Mouse (Mus musculus) heart, adult 2 months (tissue): ENCODE measurements around the gene Crabp2. TPM values are rescaled to one million over a fixed set of nuclear protein-coding genes. Genes with fewer than 3 reads are reported as not detected.

Experiments used
- DNase-seq, 2 experiments: peaks; one replicate each; pipeline ENCODE4 v3.0.0; 2021
- H3K27ac ChIP-seq: fragments of 200-600 bp; 2 replicates; pipeline ENCODE4 v1.8.1; 2022
- H3K27me3 ChIP-seq: fragments of 200-500 bp; 2 replicates; pipeline ENCODE4 v1.6.1; 2012; ENCODE audit warnings: mild to moderate bottlenecking, low read length, inconsistent platforms, mixed read lengths; ENCODE audit not compliant: control insufficient read depth, insufficient read depth
- H3K36me3 ChIP-seq: fragments of 200-500 bp; 2 replicates; pipeline ENCODE4 v1.6.1; 2012; ENCODE audit warnings: low read length, inconsistent platforms; ENCODE audit not compliant: control insufficient read depth, insufficient read depth
- H3K4me1 ChIP-seq: fragments of 200-500 bp; 2 replicates; pipeline ENCODE4 v1.6.1; 2011; ENCODE audit warnings: low read length; ENCODE audit not compliant: control insufficient read depth, insufficient read depth
- H3K4me3 ChIP-seq: fragments of 200-600 bp; 2 replicates; pipeline ENCODE4 v1.8.1; 2022
- H3K79me2 ChIP-seq: fragments of 200-500 bp; replicated peaks from 2 replicates; pipeline ENCODE4 v1.6.1; 2012; ENCODE audit warnings: mild to moderate bottlenecking, inconsistent platforms, low read length, moderate library complexity, mixed read lengths; ENCODE audit not compliant: control insufficient read depth, insufficient read depth
- H3K9ac ChIP-seq: fragments of 200-500 bp; 2 replicates; pipeline ENCODE4 v1.6.1; 2012; ENCODE audit warnings: low read depth, mild to moderate bottlenecking, control low read depth, inconsistent platforms, low read length, mixed read lengths
- CTCF ChIP-seq: fragments of 200-600 bp; IDR thresholded peaks from 2 replicates; pipeline ENCODE4 v1.8.1; 2022; ENCODE audit warnings: antibody characterized with exemption, mild to moderate bottlenecking, moderate library complexity
- EP300 ChIP-seq: fragments of 200-500 bp; IDR thresholded peaks from 2 replicates; pipeline ENCODE4 v1.6.1; 2011; ENCODE audit warnings: low read depth, low read length, control low read depth; ENCODE audit not compliant: insufficient read depth
- POLR2A ChIP-seq: fragments of 200-500 bp; IDR thresholded peaks from 2 replicates; pipeline ENCODE4 v1.6.1; 2011; ENCODE audit warnings: mild to moderate bottlenecking, low read depth, low read length, control low read depth; ENCODE audit not compliant: insufficient read depth
- WGBS: fragments of 180-500 bp; shearing (Covaris S2); methylation state at CpG from one replicate; pipeline ENCODE4 v1.1.7; 2018; 5-methylcytosine and 5-hydroxymethylcytosine counted together
- intact Hi-C: fragments of 180-260 bp; cut with DNase I; formaldehyde crosslinking; loops from one replicate; pipeline ENCODE4 v1.15.1; 2025
- polyA plus RNA-seq: library from polyadenylated mRNA; depleted of rRNA; stranded (reverse); fragments of >200 nt; gene quantifications from 2 replicates; pipeline ENCODE4 v1.2.3, GENCODE M21; 2012
- total RNA-seq, 2 experiments: library from RNA; stranded (reverse); gene quantifications; 2 replicates each; pipeline ENCODE4 v1.2.3; 2021

The Crabp2 gene
- total and polyA plus RNA-seq, 3 experiments = 0.25 TPM; not detected in 2

DNA sequence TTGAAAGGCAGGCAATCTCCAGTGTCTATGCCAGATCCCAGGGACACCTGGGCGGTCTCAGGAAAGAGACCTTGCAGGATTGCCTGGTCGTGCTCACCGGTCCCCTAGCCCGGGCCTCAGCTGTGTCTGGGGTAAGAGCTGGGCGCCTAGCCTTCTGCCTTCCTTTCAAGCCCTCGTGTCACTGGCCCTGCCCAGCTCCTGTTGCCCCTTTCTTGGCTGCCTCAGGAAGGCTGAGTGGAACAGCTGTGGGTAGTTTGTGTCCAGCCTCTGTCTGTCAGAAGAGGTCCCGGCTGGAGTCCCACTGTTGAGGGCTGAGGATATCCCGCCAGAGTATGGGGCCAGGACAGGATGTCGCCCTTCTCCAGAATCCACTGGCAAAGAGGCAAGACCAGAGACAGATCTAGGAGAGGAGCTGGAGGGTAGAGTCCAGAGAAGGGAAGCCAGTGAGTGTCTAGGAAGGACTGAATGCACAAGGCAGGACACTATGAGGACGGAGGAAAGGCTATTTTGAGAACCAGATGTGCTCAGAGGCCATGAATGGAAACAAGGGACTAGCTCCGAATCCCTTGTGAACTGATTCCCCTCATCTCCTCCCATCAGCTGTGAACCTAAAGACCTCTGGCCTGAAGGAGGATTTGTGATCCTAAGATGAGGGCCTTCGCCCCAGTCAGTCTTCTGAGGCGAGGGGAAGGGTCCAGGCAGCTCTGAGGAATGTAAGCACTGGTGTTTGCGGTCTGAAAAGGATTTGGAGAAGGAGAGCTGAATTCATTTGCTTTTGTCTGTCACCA lies 25.3 kb downstream of the Crabp2 start:
- peak overlapping the region; percentile 83 for H3K27ac ChIP-seq
- DNase-seq = peak in 1 of 2 experiments; percentile 27
- peak overlapping the region; percentile 74; the same call in 1 of the 2 replicates for H3K4me3 ChIP-seq
- peaks cover 7% of the 10 kb centered on the region for H3K4me1 ChIP-seq
- WGBS = 44% methylated on average over 14 of the region's 14 CpGs
- H3K27me3 ChIP-seq = no peaks in the 10 kb centered on the region
- intact Hi-C loops = loop anchor here (10.0 kb wide), 1 partner anchor 209 kb away; no protein-coding TSS in a partner anchor
- H3K9ac ChIP-seq = peak overlapping the region; percentile 56
- H3K36me3 ChIP-seq = no peaks in the 10 kb centered on the region
- no peaks in the 10 kb centered on the region for H3K79me2 ChIP-seq
- TF ChIP-seq CTCF = no peak
- peak; percentile 23; the same call in 1 of the 2 replicates for TF ChIP-seq POLR2A
- TF ChIP-seq EP300 = no peak

GRCm38 (mm10) chr3:87974381-87974987 lies 26.0 kb downstream of the Crabp2 start:
- intact Hi-C loops = loop anchor here (10.0 kb wide), 1 partner anchor 210 kb away; no protein-coding TSS in a partner anchor
- Histone ChIP-seq H3K27ac (peak overlapping the region; percentile 83), H3K4me1 (peaks cover 7% of the 10 kb centered on the region), H3K27me3 (no peaks in the 10 kb centered on the region), H3K9ac (peak overlapping the region; percentile 56; the same call in 1 of the 2 replicates), H3K79me2 (no peaks in the 10 kb centered on the region), H3K4me3 (peak overlapping the region; percentile 74; the same call in 1 of the 2 replicates), H3K36me3 (no peaks in the 10 kb centered on the region)
- WGBS = 44% methylated on average over 12 of the region's 12 CpGs
- DNase-seq = peak; percentile 55 to 56
- TF ChIP-seq POLR2A = no peak
- no peak for TF ChIP-seq CTCF
- TF ChIP-seq EP300 = 0 out of 2 replicates have a peak, but pooled peaks have one; percentile 36

DNA sequence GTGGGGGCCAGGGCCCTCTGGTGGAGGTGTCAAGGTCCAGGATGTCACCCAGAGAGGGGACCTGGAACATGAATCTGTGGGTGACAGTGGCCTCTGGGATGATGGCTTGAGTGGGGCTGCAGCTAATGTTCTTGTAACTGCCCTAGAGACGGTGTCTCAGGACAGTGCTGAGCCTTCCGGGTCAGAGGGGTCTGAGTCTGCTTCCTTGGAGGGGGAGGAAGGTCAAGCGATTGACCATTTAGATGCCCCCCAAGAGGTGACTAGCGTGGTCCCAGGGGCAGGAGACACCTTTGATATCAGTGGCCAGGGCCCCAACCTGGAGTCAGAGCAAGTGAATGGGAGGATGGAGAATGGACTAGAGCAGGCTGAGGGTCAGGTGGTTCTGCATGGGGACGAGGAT lies 31.0 kb downstream of the Crabp2 start:
- H3K9ac ChIP-seq = no peak overlapping the region
- H3K4me3 ChIP-seq = no peak overlapping the region
- no peaks in the 10 kb centered on the region for H3K36me3 ChIP-seq
- WGBS = 79% methylated on average over 5 of the region's 5 CpGs
- H3K27me3 ChIP-seq = no peaks in the 10 kb centered on the region
- H3K79me2 ChIP-seq = no peaks in the 10 kb centered on the region
- no peak overlapping the region for H3K27ac ChIP-seq
- peak in 1 of 2 experiments; percentile 14 for DNase-seq
- H3K4me1 ChIP-seq = peaks cover 28% of the 10 kb centered on the region
- TF ChIP-seq EP300 = no peak
- TF ChIP-seq CTCF = no peak
- TF ChIP-seq POLR2A = no peak
- intact Hi-C loops = loop anchor here (10.0 kb wide), 1 partner anchor 215 kb away; no protein-coding TSS in a partner anchor

GRCm38 (mm10) chr3:87980085-87980484 lies 31.6 kb downstream of the Crabp2 start:
- Histone ChIP-seq H3K79me2 (no peaks in the 10 kb centered on the region), H3K27me3 (no peaks in the 10 kb centered on the region), H3K9ac (no peak overlapping the region), H3K4me1 (peaks cover 29% of the 10 kb centered on the region), H3K36me3 (no peaks in the 10 kb centered on the region), H3K4me3 (no peak overlapping the region), H3K27ac (no peak overlapping the region)
- TF ChIP-seq EP300 = no peak
- TF ChIP-seq CTCF = no peak
- TF ChIP-seq POLR2A = no peak
- intact Hi-C loops = loop anchor here (5.0 kb wide), 1 partner anchor 162 kb away; the partner anchor contains the start of gene Mef2d
- 78% methylated on average over 3 of the region's 3 CpGs for WGBS
- DNase-seq = peak in 1 of 2 experiments; percentile 12

- H3K27me3 ChIP-seq = no peaks in the 10 kb centered on the region
- DNase-seq = no peak
- H3K9ac ChIP-seq = no peak overlapping the region
- TF ChIP-seq POLR2A (no peak), CTCF (no peak), EP300 (no peak)
- no peak overlapping the region for H3K4me3 ChIP-seq
- H3K79me2 ChIP-seq = no peaks in the 10 kb centered on the region
- WGBS = 84% methylated on average over 5 of the region's 5 CpGs
- no peaks in the 10 kb centered on the region for H3K36me3 ChIP-seq
- H3K27ac ChIP-seq = no peak overlapping the region
- H3K4me1 ChIP-seq = peaks cover 35% of the 10 kb centered on the region
- intact Hi-C loops = loop anchor here (1.0 to 5.0 kb wide), 2 partner anchors 8 to 162 kb away; partner anchors contain the start of gene Mef2d
Measured at GRCm38 (mm10) chr3:87980728-87981127, 32.3 kb downstream of the Crabp2 start.
